Mouse (Mus musculus) hindbrain, embryonic 13.5 days (tissue): Measurements from ENCODE around the gene Rnf38. TPM values are rescaled to one million over a fixed set of nuclear protein-coding genes. Genes with fewer than 3 reads are reported as not detected.
A peak's percentile ranks its signal among the peaks of the same experiment; 100 is the strongest.

ENCODE experiments used
- ATAC-seq: fragments of 200-750 bp; cut with Nextera tagmentation; 2 replicates; pipeline ENCODE4 v1.8.0; 2017; ENCODE audit warnings: moderate TSS enrichment; ENCODE audit not compliant: low FRiP score
- H3K27ac ChIP-seq: fragments of 300-500 bp; sonication (generic); 2 replicates; pipeline ENCODE4 v1.5.1; 2015; ENCODE audit warnings: inconsistent platforms, mild to moderate bottlenecking, moderate library complexity
- H3K27me3 ChIP-seq: fragments of 300-500 bp; sonication (generic); 2 replicates; pipeline ENCODE4 v1.6.1; 2015; ENCODE audit warnings: mild to moderate bottlenecking, inconsistent platforms
- H3K36me3 ChIP-seq: fragments of 300-500 bp; sonication (generic); 2 replicates; pipeline ENCODE4 v1.6.1; 2015; ENCODE audit warnings: mild to moderate bottlenecking, inconsistent platforms
- H3K4me1 ChIP-seq: fragments of 300-500 bp; sonication (generic); replicated peaks from 2 replicates; pipeline ENCODE4 v1.6.1; 2015; ENCODE audit warnings: inconsistent platforms
- H3K4me2 ChIP-seq: fragments of 300-500 bp; sonication (generic); 2 replicates; pipeline ENCODE4 v1.6.1; 2015; ENCODE audit warnings: inconsistent platforms, mild to moderate bottlenecking, moderate library complexity
- H3K4me3 ChIP-seq: fragments of 300-500 bp; sonication (generic); 2 replicates; pipeline ENCODE4 v1.5.1; 2015; ENCODE audit warnings: mild to moderate bottlenecking, inconsistent platforms
- H3K9ac ChIP-seq: fragments of 300-500 bp; sonication (generic); 2 replicates; pipeline ENCODE4 v1.6.1; 2015; ENCODE audit warnings: mild to moderate bottlenecking, inconsistent platforms
- H3K9me3 ChIP-seq: fragments of 300-500 bp; sonication (generic); 2 replicates; pipeline ENCODE4 v1.6.1; 2016; ENCODE audit warnings: inconsistent platforms
- WGBS: fragments of 180-500 bp; shearing (Covaris S2); methylation state at CpG from one replicate; pipeline ENCODE4 v1.1.7; 2015; 5-methylcytosine and 5-hydroxymethylcytosine counted together
- polyA plus RNA-seq: library from polyadenylated mRNA; unstranded; fragments of >200 nt; fragmentation: Nextera tagmentation; extraction: Ambion mirVana; gene quantifications from 2 replicates; pipeline ENCODE4 v1.2.1, GENCODE M21; 2015

Gene Rnf38
- polyA plus RNA-seq = 39.3 and 39.9 TPM in 2 replicates

- H3K27me3 ChIP-seq = no peaks in the 10 kb centered on the region
- peak within 1 kb of the TSS; percentile 92 for H3K9ac ChIP-seq
- peak within 1 kb of the TSS; percentile 94 for H3K27ac ChIP-seq
- H3K4me1 ChIP-seq = peaks cover 43% of the 10 kb centered on the region
- peak within 1 kb of the TSS; percentile 85 for H3K4me2 ChIP-seq
- no peak for ATAC-seq
- WGBS = no CpG with 5 or more reads among the region's 61 CpGs
- H3K36me3 ChIP-seq = no peaks in the 10 kb centered on the region
- H3K9me3 ChIP-seq = no peaks in the 10 kb centered on the region
- H3K4me3 ChIP-seq = peak within 1 kb of the TSS; percentile 87
Measured at GRCm38 (mm10) chr4:44233713-44234003, at the start of gene Rnf38. TSS of gene Rnf38 (minus strand) at chr4:44233789.

- H3K36me3 ChIP-seq = no peaks in the 10 kb centered on the region
- H3K9me3 ChIP-seq = no peaks in the 10 kb centered on the region
- no peak overlapping the region for H3K4me3 ChIP-seq
- H3K27ac ChIP-seq = no peak overlapping the region
- no peaks in the 10 kb centered on the region for H3K27me3 ChIP-seq
- WGBS = 82% methylated on average over 7 of the region's 7 CpGs
- H3K4me1 ChIP-seq = no peaks in the 10 kb centered on the region
- H3K9ac ChIP-seq = no peak overlapping the region
- ATAC-seq = no peak
- H3K4me2 ChIP-seq = no peak overlapping the region
Measured at GRCm38 (mm10) chr4:44281597-44282265, 48.1 kb upstream of the Rnf38 start.

- Histone ChIP-seq H3K4me1 (no peaks in the 10 kb centered on the region), H3K4me2 (no peak overlapping the region), H3K36me3 (no peaks in the 10 kb centered on the region), H3K9ac (no peak overlapping the region), H3K9me3 (no peaks in the 10 kb centered on the region), H3K27ac (no peak overlapping the region), H3K4me3 (no peak overlapping the region), H3K27me3 (no peaks in the 10 kb centered on the region)
- 78% methylated on average over 5 of the region's 5 CpGs for WGBS
- no peak for ATAC-seq
Measured at GRCm38 (mm10) chr4:44271134-44271533, 37.5 kb upstream of the Rnf38 start.

- 95% methylated on average over 14 of the region's 14 CpGs for WGBS
- H3K4me2 ChIP-seq = no peak overlapping the region
- no peaks in the 10 kb centered on the region for H3K9me3 ChIP-seq
- H3K4me3 ChIP-seq = no peak overlapping the region
- H3K36me3 ChIP-seq = no peaks in the 10 kb centered on the region
- H3K27me3 ChIP-seq = no peaks in the 10 kb centered on the region
- no peak overlapping the region for H3K9ac ChIP-seq
- no peak overlapping the region for H3K27ac ChIP-seq
- H3K4me1 ChIP-seq = no peaks in the 10 kb centered on the region
- no peak for ATAC-seq
Measured at GRCm38 (mm10) chr4:44269376-44269817, 35.8 kb upstream of the Rnf38 start.

- no peak overlapping the region for H3K9ac ChIP-seq
- H3K36me3 ChIP-seq = no peaks in the 10 kb centered on the region
- no peaks in the 10 kb centered on the region for H3K27me3 ChIP-seq
- 89% methylated on average over 6 of the region's 6 CpGs for WGBS
- no peaks in the 10 kb centered on the region for H3K4me1 ChIP-seq
- no peaks in the 10 kb centered on the region for H3K9me3 ChIP-seq
- H3K4me2 ChIP-seq = no peak overlapping the region
- no peak for ATAC-seq
- H3K4me3 ChIP-seq = no peak overlapping the region
- H3K27ac ChIP-seq = no peak overlapping the region
Measured at GRCm38 (mm10) chr4:44267437-44267836, 33.8 kb upstream of the Rnf38 start.

GRCm38 (mm10) chr4:44265500-44265899 is 31.9 kb upstream of the Rnf38 start:
- H3K4me1 ChIP-seq = no peaks in the 10 kb centered on the region
- H3K27me3 ChIP-seq = no peaks in the 10 kb centered on the region
- no peaks in the 10 kb centered on the region for H3K9me3 ChIP-seq
- no peak overlapping the region for H3K4me3 ChIP-seq
- WGBS = 86% methylated on average over 3 of the region's 3 CpGs
- no peak overlapping the region for H3K4me2 ChIP-seq
- no peaks in the 10 kb centered on the region for H3K36me3 ChIP-seq
- H3K27ac ChIP-seq = no peak overlapping the region
- no peak overlapping the region for H3K9ac ChIP-seq
- ATAC-seq = no peak

GRCm38 (mm10) chr4:44260244-44260643 is 26.7 kb upstream of the Rnf38 start:
- Histone ChIP-seq H3K27me3 (no peaks in the 10 kb centered on the region), H3K4me3 (no peak overlapping the region), H3K27ac (no peak overlapping the region), H3K4me1 (no peaks in the 10 kb centered on the region), H3K36me3 (no peaks in the 10 kb centered on the region), H3K9ac (no peak overlapping the region), H3K9me3 (no peaks in the 10 kb centered on the region), H3K4me2 (no peak overlapping the region)
- 4% methylated on average over 10 of the region's 10 CpGs for WGBS
- no peak for ATAC-seq

GRCm38 (mm10) chr4:44259126-44259525 is 25.5 kb upstream of the Rnf38 start:
- Histone ChIP-seq H3K36me3 (no peaks in the 10 kb centered on the region), H3K9me3 (no peaks in the 10 kb centered on the region), H3K4me1 (no peaks in the 10 kb centered on the region), H3K4me3 (no peak overlapping the region), H3K27me3 (no peaks in the 10 kb centered on the region), H3K4me2 (no peak overlapping the region), H3K27ac (no peak overlapping the region), H3K9ac (no peak overlapping the region)
- ATAC-seq = no peak
- 65% methylated on average over 4 of the region's 4 CpGs for WGBS

GRCm38 (mm10) chr4:44254579-44254978 is 21.0 kb upstream of the Rnf38 start:
- Histone ChIP-seq H3K36me3 (no peaks in the 10 kb centered on the region), H3K4me1 (peaks cover 23% of the 10 kb centered on the region)
- 86% methylated on average over 5 of the region's 5 CpGs for WGBS

GRCm38 (mm10) chr4:44253191-44253590 is 19.6 kb upstream of the Rnf38 start:
- H3K36me3 ChIP-seq = no peaks in the 10 kb centered on the region
- peak overlapping the region; percentile 31; the same call in 1 of the 2 replicates for H3K4me2 ChIP-seq
- no peak overlapping the region for H3K27ac ChIP-seq
- no peak for ATAC-seq
- H3K4me3 ChIP-seq = no peak overlapping the region
- H3K9me3 ChIP-seq = no peaks in the 10 kb centered on the region
- H3K27me3 ChIP-seq = no peaks in the 10 kb centered on the region
- peaks cover 37% of the 10 kb centered on the region for H3K4me1 ChIP-seq
- WGBS = 14% methylated on average over 6 of the region's 6 CpGs
- H3K9ac ChIP-seq = no peak overlapping the region

More at GRCm38 (mm10) chr4:44254579-44254978, 21.0 kb upstream of the Rnf38 start:
- no peak overlapping the region for H3K27ac ChIP-seq
- H3K27me3 ChIP-seq = no peaks in the 10 kb centered on the region
- no peaks in the 10 kb centered on the region for H3K9me3 ChIP-seq
- no peak overlapping the region for H3K9ac ChIP-seq
- ATAC-seq = no peak
- no peak overlapping the region for H3K4me2 ChIP-seq
- H3K4me3 ChIP-seq = no peak overlapping the region

GRCm38 (mm10) chr4:44251966-44252916 is 18.7 kb upstream of the Rnf38 start:
- H3K4me1 ChIP-seq = peaks cover 46% of the 10 kb centered on the region
- H3K27ac ChIP-seq = no peak overlapping the region
- H3K4me3 ChIP-seq = no peak overlapping the region
- H3K9me3 ChIP-seq = no peaks in the 10 kb centered on the region
- peak overlapping the region; percentile 0; the same call in 1 of the 2 replicates for H3K4me2 ChIP-seq
- WGBS = 10% methylated on average over 13 of the region's 13 CpGs
- no peaks in the 10 kb centered on the region for H3K27me3 ChIP-seq
- ATAC-seq = no peak
- H3K36me3 ChIP-seq = no peaks in the 10 kb centered on the region
- H3K9ac ChIP-seq = no peak overlapping the region

- no peak for ATAC-seq
- Histone ChIP-seq H3K9me3 (no peaks in the 10 kb centered on the region), H3K4me1 (peaks cover 51% of the 10 kb centered on the region), H3K9ac (no peak overlapping the region), H3K4me3 (no peak overlapping the region), H3K27me3 (no peaks in the 10 kb centered on the region), H3K4me2 (no peak overlapping the region), H3K36me3 (no peaks in the 10 kb centered on the region), H3K27ac (no peak overlapping the region)
- 83% methylated on average over 5 of the region's 5 CpGs for WGBS
Measured at GRCm38 (mm10) chr4:44251521-44251920, 17.9 kb upstream of the Rnf38 start.
